Mouse (Mus musculus) CH12.LX (cell line): ENCODE measurements around the gene Atp5j2. TPM values are rescaled to one million over a fixed set of nuclear protein-coding genes. Genes with fewer than 3 reads are reported as not detected.

ENCODE experiments used
- DNase-seq: peaks from one replicate; pipeline ENCODE4 v3.0.0-alpha.2; 2013; ENCODE audit errors: extremely low read depth
- H3K27ac ChIP-seq: 2 replicates; pipeline ENCODE4 v1.5.1; 2012; ENCODE audit warnings: low read depth, mild to moderate bottlenecking, control low read depth, moderate library complexity; ENCODE audit not compliant: insufficient read depth
- H3K27me3 ChIP-seq: replicated peaks from 2 replicates; pipeline ENCODE3; 2012; ENCODE audit warnings: inconsistent platforms
- H3K36me3 ChIP-seq, 2 experiments: replicated peaks in 1 of 2; 2 replicates each; pipeline versions ENCODE3 to v1.6.1; 2012; ENCODE audit warnings: inconsistent platforms in 1 of 2, low read length in 1 of 2, mild to moderate bottlenecking in 1 of 2, mixed read lengths in 1 of 2, moderate library complexity in 1 of 2; ENCODE audit not compliant: control insufficient read depth in 1 of 2, insufficient read depth in 1 of 2
- H3K4me1 ChIP-seq, 2 experiments: 2 replicates each; pipeline ENCODE4 v1.6.1; 2012; ENCODE audit warnings: inconsistent platforms in 1 of 2, moderate library complexity in 1 of 2; ENCODE audit not compliant: insufficient read depth in 2 of 2, control insufficient read depth in 1 of 2
- H3K4me2 ChIP-seq: 2 replicates; pipeline ENCODE4 v1.6.1; 2012; ENCODE audit warnings: low read depth, mild to moderate bottlenecking, control low read depth; ENCODE audit not compliant: poor library complexity, insufficient read depth, severe bottlenecking
- H3K4me3 ChIP-seq, 3 experiments: fragments of 150-350 bp in 1 of 3; sonication (generic) in 1 of 3; replicated peaks in 1 of 3; 2 replicates each; pipeline versions ENCODE3 to v1.5.1; 2011 to 2012; ENCODE audit warnings: low read depth in 2 of 3, low read length in 2 of 3, mild to moderate bottlenecking in 2 of 3, moderate library complexity in 2 of 3, control low read depth in 1 of 3, improper control_type of control experiment in 1 of 3, inconsistent platforms in 1 of 3, mixed read lengths in 1 of 3; ENCODE audit not compliant: poor library complexity in 1 of 3
- H3K79me2 ChIP-seq: replicated peaks from 2 replicates; pipeline ENCODE4 v1.6.1; 2012; ENCODE audit warnings: mild to moderate bottlenecking, moderate library complexity; ENCODE audit not compliant: control insufficient read depth, poor library complexity, insufficient read depth, severe bottlenecking; ENCODE audit errors: extremely low read depth
- H3K9ac ChIP-seq: 2 replicates; pipeline ENCODE4 v1.6.1; 2012; ENCODE audit warnings: low read depth, mild to moderate bottlenecking, control low read depth, moderate library complexity; ENCODE audit not compliant: insufficient read depth
- H3K9me3 ChIP-seq: replicated peaks from 2 replicates; pipeline ENCODE3; 2012; ENCODE audit warnings: low read length, inconsistent platforms, mixed read lengths
- BHLHE40 ChIP-seq: IDR thresholded peaks from 2 replicates; pipeline ENCODE4 v1.6.1; 2011; ENCODE audit warnings: mild to moderate bottlenecking, low read depth, low read length, improper control_type of control experiment
- CHD1 ChIP-seq: IDR thresholded peaks from 2 replicates; pipeline ENCODE4 v1.6.1; 2012; ENCODE audit warnings: low read depth, low read length, improper control_type of control experiment, inconsistent platforms
- CHD2 ChIP-seq: IDR thresholded peaks from 2 replicates; pipeline ENCODE4 v1.6.1; 2011; ENCODE audit warnings: low read length, improper control_type of control experiment
- E2F4 ChIP-seq: IDR thresholded peaks from 2 replicates; pipeline ENCODE4 v1.6.1; 2011; ENCODE audit warnings: low read depth, low read length, improper control_type of control experiment; ENCODE audit not compliant: insufficient replicate concordance
- ETS1 ChIP-seq: conservative IDR thresholded peaks from 2 replicates; pipeline ENCODE4 v1.6.1; 2012; ENCODE audit warnings: low read depth, mild to moderate bottlenecking, inconsistent platforms, low read length, improper control_type of control experiment, moderate library complexity
- GABPA ChIP-seq: IDR thresholded peaks from 2 replicates; pipeline ENCODE4 v1.6.1; 2012; ENCODE audit warnings: low read depth, low read length, improper control_type of control experiment, inconsistent platforms; ENCODE audit not compliant: insufficient replicate concordance
- HCFC1 ChIP-seq: IDR thresholded peaks from 2 replicates; pipeline ENCODE4 v1.6.1; 2012; ENCODE audit warnings: low read depth, mild to moderate bottlenecking, inconsistent platforms, low read length, improper control_type of control experiment
- JUN ChIP-seq: IDR thresholded peaks from 2 replicates; pipeline ENCODE4 v1.6.1; 2011; ENCODE audit warnings: low read depth, mild to moderate bottlenecking, low read length, improper control_type of control experiment, moderate library complexity; ENCODE audit not compliant: insufficient read depth
- KAT2A ChIP-seq: IDR thresholded peaks from 2 replicates; pipeline ENCODE4 v1.6.1; 2012; ENCODE audit warnings: low read length, improper control_type of control experiment, inconsistent platforms; ENCODE audit not compliant: insufficient replicate concordance
- MAFK ChIP-seq: IDR thresholded peaks from 2 replicates; pipeline ENCODE4 v1.6.1; 2011; ENCODE audit warnings: low read length, improper control_type of control experiment; ENCODE audit not compliant: insufficient replicate concordance
- MAX ChIP-seq: IDR thresholded peaks from 2 replicates; pipeline ENCODE4 v1.6.1; 2011; ENCODE audit warnings: low read length, improper control_type of control experiment
- MAZ ChIP-seq: IDR thresholded peaks from 2 replicates; pipeline ENCODE4 v1.6.1; 2012; ENCODE audit warnings: low read depth, mild to moderate bottlenecking, inconsistent platforms, low read length, improper control_type of control experiment, moderate library complexity
- MYC ChIP-seq: IDR thresholded peaks from 2 replicates; pipeline ENCODE4 v1.6.1; 2011; ENCODE audit warnings: low read depth, mild to moderate bottlenecking, improper control_type of control experiment, low read length
- NELFE ChIP-seq: IDR thresholded peaks from 2 replicates; pipeline ENCODE4 v1.6.1; 2011; ENCODE audit warnings: low read depth, low read length, improper control_type of control experiment
- PAX5 ChIP-seq: IDR thresholded peaks from 2 replicates; pipeline ENCODE4 v1.6.1; 2012; ENCODE audit warnings: low read length, inconsistent platforms, mixed read lengths
- POLR2AphosphoS2 ChIP-seq: IDR thresholded peaks from 2 replicates; pipeline ENCODE4 v1.6.1; 2011; ENCODE audit warnings: low read depth, low read length, improper control_type of control experiment
- SIN3A ChIP-seq: IDR thresholded peaks from 2 replicates; pipeline ENCODE4 v1.6.1; 2012; ENCODE audit warnings: low read length, improper control_type of control experiment, inconsistent platforms
- SMC3 ChIP-seq: IDR thresholded peaks from 2 replicates; pipeline ENCODE4 v1.6.1; 2011; ENCODE audit warnings: low read depth, low read length, improper control_type of control experiment
- UBTF ChIP-seq: IDR thresholded peaks from 2 replicates; pipeline ENCODE4 v1.6.1; 2012; ENCODE audit warnings: low read depth, mild to moderate bottlenecking, inconsistent platforms, low read length, improper control_type of control experiment, moderate library complexity
- USF1 ChIP-seq: IDR thresholded peaks from 2 replicates; pipeline ENCODE4 v1.6.1; 2014; ENCODE audit warnings: low read depth, mild to moderate bottlenecking, inconsistent platforms, low read length, improper control_type of control experiment
- USF2 ChIP-seq: conservative IDR thresholded peaks from 2 replicates; pipeline ENCODE4 v1.6.1; 2011; ENCODE audit warnings: low read depth, low read length, improper control_type of control experiment
- ZC3H11A ChIP-seq: IDR thresholded peaks from 2 replicates; pipeline ENCODE4 v1.6.1; 2012; ENCODE audit warnings: low read depth, mild to moderate bottlenecking, inconsistent platforms, low read length, improper control_type of control experiment
- dilution Hi-C: fragments of 300-500 bp; cut with MboI; formaldehyde crosslinking; loops from 2 replicates; pipeline ENCODE4 v1.14.3; 2020; ENCODE audit warnings: low sequenced_read_pairs; ENCODE audit not compliant: extremely low pct_unique_long_range_greater_than_20kb, extremely low pct_ligation_motif_present
- in situ Hi-C: fragments of 300-500 bp; cut with MboI; formaldehyde crosslinking; loops from 3 replicates; pipeline ENCODE4 v1.14.3; 2019; ENCODE audit warnings: low sequenced_read_pairs, low pct_ligation_motif_present, low pct_unique_long_range_greater_than_20kb, mixed read lengths
- polyA plus RNA-seq: library from polyadenylated mRNA; unstranded; fragments of >175 nt; gene quantifications from 2 replicates; pipeline ENCODE4 v1.2.1, GENCODE M21; 2012; ENCODE audit warnings: low read depth; ENCODE audit not compliant: insufficient read length
- total RNA-seq, 2 experiments: library from RNA; depleted of rRNA; stranded (reverse); fragments of 300-350 nt in 1 of 2; fragments of >200 nt in 1 of 2; gene quantifications; 2 replicates each; pipeline ENCODE4 v1.2.3; 2012 to 2014

Atp5j2 gene
- total and polyA plus RNA-seq, 3 experiments, result 202 to 440 (median 327) TPM

GRCm38 (mm10) chr5:145165184-145165583 lies 26.7 kb downstream of the Atp5j2 start:
- in situ Hi-C loops (no loop called here), dilution Hi-C loops (no loop called here)
- H3K27ac ChIP-seq, result no peak overlapping the region
- DNase-seq, result no peak
- peaks cover 37% of the 10 kb centered on the region for H3K79me2 ChIP-seq
- no peaks in the 10 kb centered on the region for H3K9me3 ChIP-seq
- H3K4me1 ChIP-seq, result peaks cover 4 to 19% of the 10 kb centered on the region in 2 experiments
- peaks cover 36 to 54% of the 10 kb centered on the region in 2 experiments for H3K36me3 ChIP-seq
- no peaks in the 10 kb centered on the region for H3K27me3 ChIP-seq
- H3K4me3 ChIP-seq, result no peak overlapping the region
- TF ChIP-seq UBTF, result no peak
- no peak for TF ChIP-seq HCFC1
- no peak for TF ChIP-seq CHD2
- TF ChIP-seq ZC3H11A, result no peak
- no peak for TF ChIP-seq MAZ
- TF ChIP-seq ETS1, result no peak
- no peak for TF ChIP-seq BHLHE40
- TF ChIP-seq USF1, result no peak
- no peak for TF ChIP-seq GABPA
- no peak for TF ChIP-seq CHD1
- TF ChIP-seq SMC3, result no peak
- TF ChIP-seq JUN, result no peak
- TF ChIP-seq KAT2A, result no peak
- no peak for TF ChIP-seq MAFK
- TF ChIP-seq SIN3A, result no peak
- TF ChIP-seq, all 38 proteins: peak for 0
- H3K4me2 ChIP-seq, result no peak overlapping the region
- H3K9ac ChIP-seq, result no peak overlapping the region

DNA sequence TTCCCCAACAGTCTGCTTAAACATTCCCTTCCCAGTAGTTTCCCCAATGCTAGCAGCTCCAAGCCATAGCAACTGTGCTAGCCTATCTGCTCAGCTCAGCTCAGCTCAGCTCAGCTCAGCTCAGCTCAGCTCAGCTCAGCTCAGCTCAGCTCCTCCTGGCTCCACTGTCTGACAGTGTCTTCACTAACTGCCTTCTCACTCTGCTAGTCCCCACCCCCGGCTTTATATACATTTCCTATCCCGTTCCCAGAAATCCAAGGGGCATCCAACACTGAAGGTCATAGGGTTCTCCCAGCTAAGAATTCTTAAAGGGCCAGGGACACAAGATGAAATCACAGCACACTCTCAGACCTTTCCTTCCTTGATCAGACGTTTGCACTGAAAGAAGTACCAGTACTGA lies 27.2 kb downstream of the Atp5j2 start:
- H3K4me2 ChIP-seq, result no peak overlapping the region
- dilution Hi-C loops, result no loop called here
- no peak overlapping the region for H3K9ac ChIP-seq
- TF ChIP-seq NELFE, result no peak
- TF ChIP-seq MAFK, result no peak
- no peak for TF ChIP-seq BHLHE40
- no peak for TF ChIP-seq E2F4
- no peak for TF ChIP-seq USF2
- no peak for TF ChIP-seq CHD2
- TF ChIP-seq MAX, result no peak
- TF ChIP-seq USF1, result no peak
- TF ChIP-seq MYC, result no peak
- no peak for TF ChIP-seq KAT2A
- TF ChIP-seq PAX5, result no peak
- TF ChIP-seq POLR2AphosphoS2, result no peak
- TF ChIP-seq, all 38 proteins: peak for 0
- no peak for DNase-seq
- H3K27me3 ChIP-seq, result no peaks in the 10 kb centered on the region
- no peak overlapping the region for H3K4me3 ChIP-seq
- peaks cover 4 to 16% of the 10 kb centered on the region in 2 experiments for H3K4me1 ChIP-seq
- peaks cover 41 to 56% of the 10 kb centered on the region in 2 experiments for H3K36me3 ChIP-seq
- no peak overlapping the region for H3K27ac ChIP-seq
- in situ Hi-C loops, result no loop called here
- peaks cover 34% of the 10 kb centered on the region for H3K79me2 ChIP-seq
- H3K9me3 ChIP-seq, result no peaks in the 10 kb centered on the region
